Mouse (Mus musculus) adrenal gland, adult 10 weeks (tissue): ENCODE measurements around the gene Prg2. TPM values are rescaled to one million over a fixed set of nuclear protein-coding genes. Genes with fewer than 3 reads are reported as not detected.

Experiments
- polyA plus RNA-seq: library from polyadenylated mRNA; stranded (reverse); fragments of 350-450 nt; fragmentation: Illumina TruSeq; extraction: RNeasy Lipid Tissue Mini Kit (QIAGEN cat#74804); gene quantifications from one replicate; pipeline ENCODE4 v1.2.3, GENCODE M21; 2014; ENCODE audit warnings: low read depth, low replicate concordance

Gene Prg2
- not detected for polyA plus RNA-seq

GRCm38 (mm10) chr2:84980188-84980587 lies at the start of gene Prg2:
Gene Prg2, plus strand, starts transcription at chr2:84980461.

GRCm38 (mm10) chr2:84936474-84937429 lies 43.5 kb upstream of the Prg2 start, which contains the start of gene Slc43a3:
Gene Slc43a3, plus strand, starts transcription at chr2:84936579.

GRCm38 (mm10) chr2:84987930-84988329 lies 7.7 kb downstream of the Prg2 start, which contains the start of gene Prg3:
Gene Prg3, plus strand, starts transcription at chr2:84988215.

Other genes with a start within 250 kb of the Prg2 start
- gene Ypel4, start 246.4 kb upstream of the Prg2 start, polyA plus RNA-seq = 2.9 TPM
- gene Gm19426, start 236.8 kb upstream of the Prg2 start, polyA plus RNA-seq = not detected
- gene Serping1, start 205.0 kb upstream of the Prg2 start, polyA plus RNA-seq = 25.4 TPM
- 24.4 TPM for gene Ube2l6, start 181.6 kb upstream of the Prg2 start, polyA plus RNA-seq
- not detected for gene Smtnl1, start 157.8 kb upstream of the Prg2 start, polyA plus RNA-seq
- gene Timm10, start 153.5 kb upstream of the Prg2 start, polyA plus RNA-seq = 4.1 TPM
- gene Slc43a1, start 141.6 kb upstream of the Prg2 start, polyA plus RNA-seq = 3.0 TPM
- not detected for gene Rtn4rl2, start 93.8 kb upstream of the Prg2 start, polyA plus RNA-seq
- gene Slc43a3, start 43.9 kb upstream of the Prg2 start, polyA plus RNA-seq = 88.1 TPM
- not detected for gene Prg3, start 7.8 kb downstream of the Prg2 start, polyA plus RNA-seq
- gene Ssrp1, start 56.8 kb downstream of the Prg2 start, polyA plus RNA-seq = 126 TPM
- 0.99 TPM for gene P2rx3, start 57.0 kb downstream of the Prg2 start, polyA plus RNA-seq
- 0.99 TPM for gene Tnks1bp1, start 67.6 kb downstream of the Prg2 start, polyA plus RNA-seq
- gene Aplnr, start 155.8 kb downstream of the Prg2 start, polyA plus RNA-seq = 8.1 TPM
- 60.4 TPM for gene Lrrc55, start 216.7 kb downstream of the Prg2 start, polyA plus RNA-seq